Mouse (Mus musculus) heart, adult 2 months (tissue): ENCODE data around the gene St8sia1.

ENCODE experiments used
- CTCF ChIP-seq: fragments of 200-600 bp; IDR thresholded peaks from 2 replicates; pipeline ENCODE4 v1.8.1; 2022; ENCODE audit warnings: antibody characterized with exemption, mild to moderate bottlenecking, moderate library complexity
- EP300 ChIP-seq: fragments of 200-500 bp; IDR thresholded peaks from 2 replicates; pipeline ENCODE4 v1.6.1; 2011; ENCODE audit warnings: low read depth, low read length, control low read depth; ENCODE audit not compliant: insufficient read depth
- POLR2A ChIP-seq: fragments of 200-500 bp; IDR thresholded peaks from 2 replicates; pipeline ENCODE4 v1.6.1; 2011; ENCODE audit warnings: mild to moderate bottlenecking, low read depth, low read length, control low read depth; ENCODE audit not compliant: insufficient read depth

GRCm38 (mm10) chr6:142908911-142909770, 55.1 kb downstream of the St8sia1 start:
- no peak for TF ChIP-seq POLR2A
- no peak for TF ChIP-seq CTCF
- no peak for TF ChIP-seq EP300
